Mouse (Mus musculus) stomach, embryonic 16.5 days (tissue): ENCODE data around the gene Wdr82. TPM values are rescaled to one million over a fixed set of nuclear protein-coding genes. Genes with fewer than 3 reads are reported as not detected.
A peak's percentile ranks its signal among the peaks of the same experiment; 100 is the strongest.

Experiments
- ATAC-seq: fragments of 200-750 bp; cut with Nextera tagmentation; 2 replicates; pipeline ENCODE4 v1.8.0; 2017; ENCODE audit warnings: moderate number of reproducible peaks, moderate TSS enrichment; ENCODE audit not compliant: insufficient read depth, low FRiP score
- H3K27ac ChIP-seq: fragments of 300-500 bp; sonication (generic); 2 replicates; pipeline ENCODE4 v1.5.1; 2014; ENCODE audit warnings: low read length
- H3K27me3 ChIP-seq: fragments of 300-500 bp; sonication (generic); 2 replicates; pipeline ENCODE4 v1.6.1; 2014; ENCODE audit warnings: low read length, control low read depth, mixed read lengths; ENCODE audit not compliant: control insufficient read depth, insufficient read depth
- H3K36me3 ChIP-seq: fragments of 300-500 bp; sonication (generic); 2 replicates; pipeline ENCODE4 v1.6.1; 2014; ENCODE audit warnings: low read length; ENCODE audit not compliant: control insufficient read depth, insufficient read depth
- H3K4me1 ChIP-seq: fragments of 300-500 bp; sonication (generic); 2 replicates; pipeline ENCODE4 v1.6.1; 2014; ENCODE audit warnings: low read length, control low read depth, mixed read lengths; ENCODE audit not compliant: control insufficient read depth, insufficient read depth
- H3K4me2 ChIP-seq: fragments of 300-500 bp; sonication (generic); 2 replicates; pipeline ENCODE4 v1.6.1; 2014; ENCODE audit warnings: low read depth, low read length, mixed read lengths
- H3K4me3 ChIP-seq: fragments of 300-500 bp; sonication (generic); replicated peaks from 2 replicates; pipeline ENCODE4 v1.5.1; 2014; ENCODE audit warnings: mild to moderate bottlenecking, low read length
- H3K9ac ChIP-seq: fragments of 300-500 bp; sonication (generic); 2 replicates; pipeline ENCODE4 v1.6.1; 2014; ENCODE audit warnings: low read length
- H3K9me3 ChIP-seq: fragments of 300-500 bp; sonication (generic); replicated peaks from 2 replicates; pipeline ENCODE4 v1.6.1; 2016; ENCODE audit warnings: low read length, control low read depth; ENCODE audit not compliant: control insufficient read depth
- WGBS: fragments of 180-500 bp; shearing (Covaris S2); extraction: QIAGEN DNeasy Blood & Tissue Kit; methylation state at CpG from one replicate; pipeline ENCODE4 v1.1.7; 2014; 5-methylcytosine and 5-hydroxymethylcytosine counted together
- polyA plus RNA-seq: library from polyadenylated mRNA; unstranded; fragments of >200 nt; fragmentation: Nextera tagmentation; extraction: Ambion mirVana; gene quantifications from 2 replicates; pipeline ENCODE4 v1.2.1, GENCODE M21; 2015

The Wdr82 gene
- polyA plus RNA-seq, 1 experiment from 2014 or later: 16.1 TPM

DNA sequence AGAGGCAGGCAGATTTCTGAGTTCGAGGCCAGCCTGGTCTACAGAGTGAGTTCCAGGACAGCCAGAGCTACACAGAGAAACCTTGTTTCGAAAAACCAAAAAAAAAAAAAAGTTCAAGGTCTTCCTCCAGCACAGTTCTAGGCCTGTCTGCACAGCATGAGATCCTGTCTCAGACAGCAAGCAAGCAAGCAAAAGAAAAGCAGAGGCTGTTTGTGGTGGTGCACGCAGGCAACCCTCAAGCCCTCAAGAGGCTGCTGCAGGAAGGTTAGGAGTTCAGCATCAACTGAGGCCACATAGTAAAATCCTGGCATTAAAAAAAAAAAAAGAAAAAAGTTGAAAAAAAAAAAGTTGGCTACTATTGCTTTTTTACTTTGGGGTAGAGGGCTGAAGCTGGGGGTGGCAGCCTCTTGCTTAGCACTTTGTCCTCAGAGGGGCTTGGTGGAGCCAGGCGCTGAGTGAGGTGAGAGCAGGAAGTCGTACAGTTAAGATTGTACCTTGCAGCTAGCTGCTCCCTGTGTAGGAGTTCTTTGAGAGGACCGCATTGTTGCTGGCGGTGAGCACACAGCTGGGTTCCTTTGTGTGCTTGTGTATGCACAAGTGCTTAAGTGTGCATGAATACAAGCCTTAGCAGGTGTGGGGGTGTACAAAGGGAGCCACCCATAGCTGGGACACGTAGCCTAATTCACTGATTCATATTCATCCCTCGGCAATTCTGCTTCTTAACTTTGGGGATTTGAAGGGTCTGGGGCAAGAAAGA lies 40.3 kb downstream of the Wdr82 start:
- peaks cover 7% of the 10 kb centered on the region; the same call in 1 of the 2 replicates for H3K4me1 ChIP-seq
- H3K9me3 ChIP-seq: no peaks in the 10 kb centered on the region
- H3K36me3 ChIP-seq: peaks cover 10% of the 10 kb centered on the region; the same call in 1 of the 2 replicates
- peak overlapping the region; percentile 66 for H3K27ac ChIP-seq
- H3K4me3 ChIP-seq: no peak overlapping the region
- 63% methylated on average over 9 of the region's 9 CpGs for WGBS
- peak overlapping the region; percentile 51 for H3K4me2 ChIP-seq
- no peak overlapping the region; the same call in 1 of the 2 replicates for H3K9ac ChIP-seq
- peak; percentile 32; the same call in 1 of the 2 replicates for ATAC-seq
- H3K27me3 ChIP-seq: no peaks in the 10 kb centered on the region

DNA sequence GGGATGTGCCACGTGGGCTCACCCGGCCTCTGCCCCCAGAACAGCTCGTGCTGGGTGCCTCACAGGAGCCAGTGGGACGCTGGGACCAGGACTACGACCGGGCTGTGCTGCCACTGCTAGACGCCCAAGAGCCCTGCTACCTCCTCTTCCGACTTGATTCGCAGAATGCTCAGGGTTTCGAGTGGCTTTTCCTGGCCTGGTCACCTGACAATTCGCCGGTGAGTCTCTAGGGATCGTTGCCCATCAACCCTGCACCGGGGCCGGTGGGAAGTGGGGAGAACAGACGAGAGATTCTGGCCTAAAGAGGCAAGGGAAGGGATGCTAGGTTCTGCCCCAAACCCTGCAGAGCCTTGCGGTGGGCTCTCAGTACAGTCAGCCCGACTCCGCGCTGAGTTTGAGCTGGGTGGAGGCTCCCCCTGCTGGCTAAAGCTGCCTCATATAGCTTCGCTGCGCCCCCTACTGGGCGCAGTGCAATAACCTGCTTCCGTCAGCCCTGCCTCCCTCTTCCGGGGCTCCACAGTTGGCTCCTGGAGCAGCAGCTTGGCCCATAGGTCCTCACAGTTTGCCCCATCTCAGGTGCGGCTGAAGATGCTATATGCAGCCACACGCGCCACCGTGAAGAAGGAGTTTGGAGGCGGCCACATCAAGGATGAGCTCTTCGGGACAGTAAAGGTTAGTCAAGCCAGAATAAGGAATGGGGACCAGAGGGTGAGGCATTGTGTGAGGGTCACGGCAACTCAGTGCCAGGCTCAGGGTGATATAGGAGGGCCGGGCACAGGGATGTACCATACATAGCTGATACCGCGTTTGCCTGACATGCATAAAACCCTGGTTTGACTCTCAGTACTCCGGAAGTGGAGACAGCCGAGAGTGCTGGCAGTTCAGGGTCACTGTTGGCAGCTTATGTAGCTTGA lies 41.2 kb downstream of the Wdr82 start:
- Histone ChIP-seq H3K27me3 (no peaks in the 10 kb centered on the region), H3K27ac (peak overlapping the region; percentile 66), H3K9ac (peak overlapping the region; percentile 69), H3K4me1 (peaks cover 7% of the 10 kb centered on the region; the same call in 1 of the 2 replicates), H3K4me3 (peak overlapping the region; percentile 30), H3K36me3 (peaks cover 10% of the 10 kb centered on the region; the same call in 1 of the 2 replicates), H3K9me3 (no peaks in the 10 kb centered on the region), H3K4me2 (peak overlapping the region; percentile 51)
- 21% methylated on average over 37 of the region's 37 CpGs for WGBS
- peak; percentile 76 for ATAC-seq

DNA sequence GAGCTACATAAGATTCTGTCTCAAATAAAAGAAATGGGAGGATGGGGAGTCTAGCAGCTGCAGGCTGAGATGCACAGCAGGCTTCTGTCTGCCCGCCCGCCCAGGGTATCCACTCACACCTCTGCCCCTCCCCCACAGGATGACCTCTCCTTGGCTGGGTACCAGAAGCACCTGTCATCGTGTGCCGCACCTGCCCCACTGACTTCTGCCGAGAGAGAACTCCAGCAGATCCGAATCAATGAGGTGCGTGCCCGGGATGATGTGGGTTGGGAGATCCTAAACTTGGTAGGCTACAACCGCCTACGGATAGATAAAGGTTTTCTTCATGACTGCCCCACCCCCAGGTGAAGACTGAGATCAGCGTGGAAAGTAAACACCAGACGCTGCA lies 41.9 kb downstream of the Wdr82 start:
- Histone ChIP-seq H3K27ac (no peak overlapping the region), H3K36me3 (peaks cover 10% of the 10 kb centered on the region; the same call in 1 of the 2 replicates), H3K4me1 (peaks cover 7% of the 10 kb centered on the region; the same call in 1 of the 2 replicates), H3K4me2 (no peak overlapping the region), H3K9me3 (no peaks in the 10 kb centered on the region), H3K4me3 (no peak overlapping the region), H3K9ac (peak overlapping the region; percentile 27), H3K27me3 (no peaks in the 10 kb centered on the region)
- no peak for ATAC-seq
- 70% methylated on average over 12 of the region's 12 CpGs for WGBS

DNA sequence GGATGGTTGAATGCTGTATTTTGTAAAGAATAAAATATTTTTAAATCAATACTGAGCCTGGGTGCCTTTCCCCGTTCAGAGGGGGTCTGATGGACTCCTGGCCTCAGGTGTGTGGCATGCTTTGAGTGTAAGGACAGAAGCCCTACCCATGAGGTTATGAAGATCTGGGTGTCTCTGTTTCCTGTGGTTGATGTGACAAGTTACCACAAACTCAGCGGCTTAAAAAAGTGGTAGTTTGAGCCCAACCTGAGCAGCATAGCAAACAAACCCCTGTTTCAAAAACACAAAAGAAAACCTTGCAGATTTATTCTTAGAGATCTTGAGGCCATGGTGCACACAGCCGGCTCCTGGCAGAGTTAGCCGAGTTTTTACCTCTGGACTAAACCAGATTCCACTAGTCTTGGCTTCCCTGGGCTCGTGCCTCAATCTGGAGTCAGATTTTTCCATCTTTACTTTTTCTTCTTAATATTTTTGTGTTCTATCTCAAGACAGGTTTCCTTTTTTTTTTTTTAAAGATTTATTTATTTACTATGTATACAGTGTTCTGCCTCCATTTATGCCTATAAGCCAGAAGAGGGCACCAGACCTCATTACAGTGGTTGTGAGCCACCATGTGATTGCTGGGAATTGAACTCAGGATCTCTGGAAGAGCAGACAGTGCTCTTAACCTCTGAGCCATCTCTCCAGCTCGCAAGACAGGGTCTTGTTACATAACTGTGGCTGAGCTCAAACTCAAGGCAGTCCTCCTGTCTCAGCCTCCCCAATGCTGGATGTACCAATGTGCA lies 44.8 kb downstream of the Wdr82 start:
- no peaks in the 10 kb centered on the region for H3K9me3 ChIP-seq
- WGBS: 81% methylated on average over 6 of the region's 6 CpGs
- no peak for ATAC-seq
- H3K4me2 ChIP-seq: no peak overlapping the region
- H3K9ac ChIP-seq: no peak overlapping the region
- H3K4me3 ChIP-seq: no peak overlapping the region
- H3K4me1 ChIP-seq: peaks cover 7% of the 10 kb centered on the region; the same call in 1 of the 2 replicates
- no peak overlapping the region for H3K27ac ChIP-seq
- H3K36me3 ChIP-seq: peaks cover 10% of the 10 kb centered on the region; the same call in 1 of the 2 replicates
- no peaks in the 10 kb centered on the region for H3K27me3 ChIP-seq

DNA sequence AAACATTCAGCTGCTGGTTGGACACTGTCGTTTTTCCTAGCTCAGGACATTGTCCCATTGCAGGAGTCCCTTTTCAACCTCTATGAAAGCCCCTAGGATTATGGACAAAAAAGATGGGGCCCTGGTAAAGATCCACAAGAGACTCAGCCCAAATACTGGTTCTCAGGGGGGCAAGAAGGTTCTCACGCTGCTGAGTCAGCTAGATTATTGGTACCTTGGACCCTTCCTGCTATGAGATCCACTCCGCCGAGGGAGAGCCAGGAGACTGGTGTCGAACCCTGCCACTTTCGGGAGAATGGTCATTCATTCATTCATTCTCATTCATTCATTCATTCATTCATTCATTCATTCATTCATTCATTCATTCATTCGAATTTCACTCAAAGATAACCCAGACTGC lies 46.2 kb downstream of the Wdr82 start:
- ATAC-seq: no peak
- Histone ChIP-seq H3K27me3 (no peaks in the 10 kb centered on the region), H3K4me1 (0 out of 2 replicates have a peak, but pooled peaks cover 4% of the 10 kb centered on the region), H3K9me3 (no peaks in the 10 kb centered on the region), H3K36me3 (peaks cover 10% of the 10 kb centered on the region; the same call in 1 of the 2 replicates), H3K4me3 (no peak overlapping the region), H3K9ac (no peak overlapping the region), H3K4me2 (no peak overlapping the region), H3K27ac (no peak overlapping the region)
- WGBS: 85% methylated on average over 7 of the region's 7 CpGs

DNA sequence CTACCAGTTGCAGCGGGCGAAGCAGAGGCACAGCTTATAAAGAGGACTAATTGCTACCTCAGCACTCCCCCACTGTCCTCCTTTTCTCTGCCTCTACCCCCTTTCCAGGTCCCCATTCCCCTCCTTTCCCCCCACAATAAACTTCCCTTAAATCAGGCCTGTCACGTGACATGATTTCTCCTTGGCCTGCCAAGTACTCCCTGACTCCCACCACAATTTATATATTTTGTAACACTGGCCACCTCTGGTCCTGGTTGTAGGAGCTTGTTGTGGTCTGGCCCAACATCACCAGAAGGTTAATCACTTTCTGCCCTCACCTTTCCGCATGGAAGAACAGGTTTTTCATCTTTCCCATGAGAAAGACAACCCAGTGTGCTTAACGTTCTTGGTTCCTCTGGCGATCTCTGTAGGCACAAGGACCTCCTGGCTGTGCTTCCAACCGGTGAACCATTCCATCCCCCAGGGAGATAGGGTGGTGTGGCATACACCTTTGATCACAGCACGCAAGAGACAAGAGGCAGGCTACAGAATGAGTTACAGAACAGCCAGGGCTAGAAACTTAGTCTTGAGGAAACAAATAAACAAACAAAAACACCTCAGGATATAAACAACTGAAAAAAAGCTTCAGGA lies 50.3 kb downstream of the Wdr82 start:
- no peak for ATAC-seq
- 62% methylated on average over 8 of the region's 8 CpGs for WGBS
- no peak overlapping the region for H3K27ac ChIP-seq

DNA sequence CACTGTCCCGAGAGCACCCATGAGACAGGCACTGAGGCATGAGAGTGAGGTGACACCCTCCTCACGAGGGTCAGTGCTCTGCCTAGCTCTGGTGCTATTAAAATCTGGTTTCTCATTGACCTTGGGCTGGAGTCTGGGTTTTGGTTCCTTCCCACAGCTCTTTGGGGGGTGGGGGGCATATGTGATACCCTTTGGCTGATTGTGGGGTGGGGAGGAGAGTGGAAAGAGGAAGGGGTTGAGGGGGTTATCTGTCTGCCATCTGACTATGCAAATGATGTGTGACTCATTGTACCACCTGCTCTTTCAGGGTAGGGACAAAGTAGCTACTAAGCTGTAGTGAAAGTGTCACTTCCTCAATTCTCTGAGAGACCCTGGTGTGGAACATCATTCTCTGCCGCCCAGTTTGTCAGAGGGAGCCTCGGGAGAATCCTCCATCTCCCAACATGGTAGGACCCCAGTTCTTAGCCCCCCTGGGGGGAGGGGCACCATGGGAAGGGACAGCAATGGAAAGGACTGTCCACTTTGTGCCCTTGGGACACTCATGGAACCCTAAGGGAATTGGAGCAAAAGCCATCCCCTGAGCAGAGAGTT lies 51.6 kb downstream of the Wdr82 start, which contains the start of gene Tlr9:
Gene Tlr9, plus strand, starts transcription at position 338 of the 591 bp plus-strand sequence.
- ATAC-seq: no peak
- Histone ChIP-seq H3K4me1 (peaks cover 14% of the 10 kb centered on the region; the same call in 1 of the 2 replicates), H3K36me3 (no peaks in the 10 kb centered on the region), H3K27me3 (0 out of 2 replicates have a peak, but pooled peaks cover 6% of the 10 kb centered on the region), H3K9ac (no peak within 1 kb of the TSS), H3K4me3 (no peak within 1 kb of the TSS), H3K27ac (no peak within 1 kb of the TSS), H3K4me2 (no peak within 1 kb of the TSS), H3K9me3 (no peaks in the 10 kb centered on the region)
- 67% methylated on average over 4 of the region's 4 CpGs for WGBS

More for the DNA sequence above, 50.3 kb downstream of the Wdr82 start:
- no peak overlapping the region for H3K4me3 ChIP-seq
- peaks cover 5% of the 10 kb centered on the region; the same call in 1 of the 2 replicates for H3K4me1 ChIP-seq
- H3K9me3 ChIP-seq: no peaks in the 10 kb centered on the region
- H3K36me3 ChIP-seq: no peaks in the 10 kb centered on the region
- H3K4me2 ChIP-seq: no peak overlapping the region
- H3K9ac ChIP-seq: no peak overlapping the region
- H3K27me3 ChIP-seq: 0 out of 2 replicates have a peak, but pooled peaks cover 6% of the 10 kb centered on the region

DNA sequence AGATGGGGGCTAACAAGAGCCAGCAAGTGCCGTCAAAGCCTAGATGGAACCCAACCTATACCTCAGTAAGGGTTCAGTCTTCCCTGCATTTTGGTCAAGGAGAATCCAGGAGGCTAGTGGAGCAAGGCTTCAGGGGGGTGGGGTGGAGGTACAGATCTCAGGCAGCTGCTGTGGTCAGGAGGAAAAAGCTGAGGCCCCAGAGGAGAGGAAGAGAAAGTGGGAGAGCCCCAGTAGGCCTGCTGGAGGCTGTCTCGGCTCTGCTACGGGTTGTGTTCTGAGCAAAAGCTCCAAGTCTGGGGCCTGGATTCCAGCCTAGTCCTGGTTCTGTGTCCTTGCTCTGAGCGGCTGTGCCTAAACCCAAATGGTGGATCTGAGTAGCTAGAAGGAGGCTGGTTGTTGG lies 52.3 kb downstream of the Wdr82 start:
- no peak overlapping the region for H3K27ac ChIP-seq

More for the DNA sequence above, 52.3 kb downstream of the Wdr82 start:
- 89% methylated on average over 4 of the region's 4 CpGs for WGBS
- H3K4me3 ChIP-seq: no peak overlapping the region
- ATAC-seq: no peak
- H3K9me3 ChIP-seq: no peaks in the 10 kb centered on the region
- H3K4me1 ChIP-seq: peaks cover 14% of the 10 kb centered on the region; the same call in 1 of the 2 replicates
- H3K36me3 ChIP-seq: no peaks in the 10 kb centered on the region
- H3K27me3 ChIP-seq: 0 out of 2 replicates have a peak, but pooled peaks cover 6% of the 10 kb centered on the region
- H3K9ac ChIP-seq: no peak overlapping the region
- H3K4me2 ChIP-seq: no peak overlapping the region
